Mouse (Mus musculus) lung, postnatal 0 days (tissue): ENCODE measurements around the gene Cdca5.

ENCODE experiments used
- CTCF ChIP-seq: IDR thresholded peaks from 2 replicates; pipeline ENCODE4 v1.5.1; 2016; ENCODE audit warnings: antibody characterized with exemption, mild to moderate bottlenecking
- EP300 ChIP-seq: IDR thresholded peaks from 2 replicates; pipeline ENCODE4 v1.6.1; 2016; ENCODE audit warnings: antibody characterized with exemption, mild to moderate bottlenecking, control low read depth

DNA sequence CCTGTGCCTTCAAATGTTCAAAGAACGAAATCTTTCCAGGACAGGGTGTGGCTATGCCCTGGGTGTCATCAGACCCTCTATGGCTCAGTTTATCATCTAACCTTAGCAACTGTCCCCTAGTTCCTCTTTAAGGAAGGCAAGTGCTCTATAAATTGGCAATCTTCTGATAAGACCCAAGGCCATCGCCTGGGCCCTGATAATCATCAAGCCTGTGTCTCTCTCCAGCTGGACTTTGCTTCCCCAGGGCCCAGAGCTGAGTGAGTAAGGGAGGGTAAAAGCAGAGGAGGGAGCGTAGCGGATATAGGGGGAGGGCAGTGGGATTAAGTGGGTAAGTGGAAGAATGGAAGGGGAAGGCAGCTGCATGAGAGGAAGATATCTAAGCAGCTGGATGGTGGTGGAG, 19.7 kb downstream of the Cdca5 start:
- TF ChIP-seq CTCF, result no peak
- TF ChIP-seq EP300, result no peak
